Mouse (Mus musculus) cortical plate, adult 2 months (tissue): ENCODE data around the gene Tyw5.

Experiments
- CTCF ChIP-seq: fragments of 200-500 bp; IDR thresholded peaks from 2 replicates; pipeline ENCODE4 v1.5.1; 2011; ENCODE audit warnings: mild to moderate bottlenecking, control low read depth, low read length; ENCODE audit not compliant: insufficient read depth; ENCODE audit errors: extremely low read depth
- POLR2A ChIP-seq: fragments of 200-500 bp; IDR thresholded peaks from 2 replicates; pipeline ENCODE4 v1.6.1; 2011; ENCODE audit warnings: mild to moderate bottlenecking, low read length, control low read depth; ENCODE audit not compliant: insufficient read depth; ENCODE audit errors: extremely low read depth

- TF ChIP-seq CTCF (no peak), POLR2A (no peak)
Measured at GRCm38 (mm10) chr1:57369111-57369510, 37.8 kb downstream of the Tyw5 start.
